Mouse (Mus musculus): ENCODE measurements around the gene Atl3.
A peak's percentile ranks its signal among the peaks of the same experiment; 100 is the strongest.

The Atl3 gene

DNA sequence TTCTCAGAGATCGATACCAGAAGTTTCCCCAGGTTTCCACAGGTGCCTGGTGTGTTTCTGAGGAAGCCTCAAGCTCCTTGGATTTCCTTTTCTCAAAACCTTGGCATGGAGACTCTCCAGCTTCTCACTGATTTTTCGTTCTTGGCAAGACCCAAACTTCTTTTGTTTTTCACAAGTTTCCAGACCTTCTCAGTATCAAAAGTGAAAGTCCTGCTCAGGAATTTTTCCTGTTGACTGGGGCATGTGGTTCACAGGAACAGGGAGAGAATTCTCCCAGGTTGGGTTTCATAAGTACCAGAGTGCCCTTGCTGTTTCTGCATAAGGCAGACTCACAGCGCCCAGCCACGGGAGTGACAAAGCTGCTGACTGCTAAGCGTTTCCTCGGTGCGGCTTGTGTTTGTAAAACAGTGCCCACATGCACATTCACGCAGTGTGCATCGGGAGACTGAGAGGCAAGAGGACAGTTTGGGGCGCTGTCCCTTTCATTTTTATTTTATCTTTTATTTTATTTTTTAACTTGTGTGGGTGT is 68.8 kb downstream of the Atl3 start:
- no peak for DNase-seq

DNA sequence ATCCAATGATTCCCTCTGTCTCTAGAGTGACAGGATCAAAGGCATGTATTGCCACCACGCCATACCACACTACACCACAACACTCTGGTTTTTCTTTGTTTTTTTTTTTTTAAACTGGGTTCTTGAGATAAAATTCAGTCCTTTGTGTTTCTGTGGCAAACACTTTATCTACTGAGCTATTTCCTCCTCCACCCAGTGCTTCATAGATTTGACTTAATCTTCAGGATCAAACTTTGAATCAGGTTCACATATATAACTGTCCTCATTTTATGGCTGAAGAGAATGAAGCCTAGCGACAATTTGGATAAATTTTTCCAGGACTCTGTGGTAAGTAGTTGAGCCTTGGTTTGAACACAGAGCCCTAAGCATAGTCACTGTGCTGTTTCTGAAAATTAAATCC is 69.8 kb downstream of the Atl3 start:
- no peak for DNase-seq

DNA sequence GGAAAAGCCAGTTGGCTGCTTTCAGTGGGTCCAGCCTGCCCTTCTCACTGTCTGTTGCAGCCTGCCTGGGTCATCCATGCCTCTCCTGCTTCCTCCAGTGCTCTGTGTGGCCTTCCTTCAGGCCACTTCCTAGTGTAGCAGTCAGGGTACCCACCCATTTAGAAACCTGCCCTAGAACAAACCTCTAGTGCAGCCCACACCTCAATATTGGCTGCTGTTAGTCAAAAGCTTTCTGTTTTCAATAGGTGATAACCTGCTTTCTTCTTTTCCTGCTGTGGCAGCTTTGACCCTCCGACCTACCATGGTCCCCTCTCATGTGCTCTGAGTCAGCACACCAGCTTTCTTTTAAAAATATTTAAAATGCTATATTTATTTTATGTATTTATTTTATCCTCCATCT is 70.6 kb downstream of the Atl3 start:
- no peak for DNase-seq

DNA sequence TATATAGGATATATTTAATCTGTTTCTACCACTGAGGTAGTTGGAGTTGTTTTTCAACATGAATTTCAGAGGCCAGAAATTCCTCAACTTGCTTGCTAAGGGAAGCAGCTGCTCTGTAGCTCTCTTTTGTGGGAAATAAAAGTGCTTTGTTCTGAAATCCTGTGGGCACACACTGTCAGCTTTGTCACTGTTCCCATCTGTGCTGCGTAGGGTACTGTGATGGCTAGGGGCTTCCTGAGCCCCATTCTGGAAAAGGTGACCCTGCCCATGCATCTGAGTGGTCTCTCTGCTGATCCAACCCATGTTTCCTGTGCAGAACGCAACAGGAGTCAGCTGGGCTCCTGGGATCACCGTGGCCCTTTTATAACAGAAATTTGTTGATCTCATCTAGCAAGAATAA is 73.0 kb downstream of the Atl3 start:
- DNase-seq: no peak

DNA sequence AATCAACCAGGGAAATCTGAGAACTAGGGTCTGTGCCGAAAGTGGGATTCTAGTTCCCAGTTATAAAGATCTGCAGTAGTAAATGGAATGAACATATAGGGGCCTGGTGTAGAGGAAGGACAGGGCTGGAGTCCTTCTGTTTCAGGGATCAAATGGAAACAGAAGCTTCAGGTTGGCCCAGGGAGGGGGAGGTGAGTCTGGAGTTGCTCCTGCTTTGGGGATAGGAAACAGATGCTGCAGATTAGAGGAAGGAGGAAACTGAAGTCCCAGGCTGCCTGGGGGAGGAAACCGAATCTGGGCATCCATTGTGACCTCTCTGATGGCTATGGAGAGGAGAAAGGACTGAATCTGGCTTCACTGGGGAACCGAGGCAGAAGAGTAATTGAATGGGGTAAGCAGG is 74.5 kb downstream of the Atl3 start:
- DNase-seq: no peak

DNA sequence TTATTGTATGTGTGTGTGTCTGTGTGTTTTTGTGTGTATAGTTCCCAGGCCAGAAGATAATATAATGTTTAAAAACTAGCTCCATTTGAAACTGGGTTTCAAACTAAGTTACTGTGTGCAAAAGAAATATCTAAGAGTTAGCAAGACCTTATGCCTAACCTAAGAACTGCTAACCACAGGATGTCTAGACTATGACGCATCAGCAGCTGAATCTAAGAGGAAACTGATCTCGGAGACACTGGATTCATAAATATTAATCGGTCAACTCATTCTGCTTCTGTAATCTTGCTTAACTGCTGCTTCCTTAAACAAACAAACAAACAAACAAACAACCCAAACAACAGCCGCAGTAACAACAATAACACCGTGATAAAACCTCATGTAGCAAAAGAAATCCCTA is 75.8 kb downstream of the Atl3 start:
- DNase-seq: no peak

- DNase-seq: no peak
These were observed 82.3 kb downstream of the Atl3 start for GRCm38 (mm10) chr19:7576180-7576579.

GRCm38 (mm10) chr19:7577710-7578109 is 83.9 kb downstream of the Atl3 start:
- DNase-seq: peak; percentile 22 to 51

- no peak for DNase-seq
These were observed 87.2 kb downstream of the Atl3 start for GRCm38 (mm10) chr19:7581042-7581441.

DNA sequence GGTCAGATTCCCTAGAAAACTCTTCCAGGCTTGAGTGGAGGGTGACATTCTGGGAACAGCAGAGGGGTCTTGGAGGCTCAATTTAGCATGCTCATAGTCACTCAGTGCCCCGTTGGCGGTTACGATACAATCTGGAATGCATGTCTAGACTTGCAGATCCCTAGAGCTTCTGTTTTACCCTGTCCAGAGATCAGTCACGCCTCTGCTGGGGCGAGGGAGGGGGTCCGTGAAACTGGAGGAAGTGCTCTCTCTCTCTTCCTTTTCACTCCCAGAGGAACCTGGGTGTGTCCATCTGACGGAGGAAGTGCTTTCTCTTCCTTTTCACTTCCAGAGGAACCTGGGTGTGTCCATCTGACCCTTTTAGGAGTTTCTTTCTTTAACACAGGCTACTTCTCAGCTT is 89.3 kb downstream of the Atl3 start:
- peak; percentile 21 to 61 for DNase-seq

DNA sequence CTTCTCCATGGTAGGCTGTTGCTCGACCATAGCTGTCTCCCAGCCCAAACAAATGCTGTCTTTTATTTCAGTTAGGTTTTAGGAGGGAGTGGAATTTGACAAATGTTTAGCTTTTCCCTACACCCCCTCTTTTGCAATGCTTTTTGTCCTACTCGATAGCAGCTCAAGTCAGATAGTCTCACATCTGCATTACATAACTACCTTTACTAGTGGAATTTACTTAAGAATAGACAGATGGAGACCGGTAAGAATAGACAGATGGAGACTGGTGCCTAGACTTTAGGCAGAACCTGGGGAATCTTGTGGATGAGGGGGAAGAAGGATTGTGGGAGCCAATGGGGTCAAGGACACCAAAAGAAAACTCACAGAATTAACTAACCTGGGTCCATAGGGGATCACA is 89.8 kb downstream of the Atl3 start:
- no peak for DNase-seq

DNA sequence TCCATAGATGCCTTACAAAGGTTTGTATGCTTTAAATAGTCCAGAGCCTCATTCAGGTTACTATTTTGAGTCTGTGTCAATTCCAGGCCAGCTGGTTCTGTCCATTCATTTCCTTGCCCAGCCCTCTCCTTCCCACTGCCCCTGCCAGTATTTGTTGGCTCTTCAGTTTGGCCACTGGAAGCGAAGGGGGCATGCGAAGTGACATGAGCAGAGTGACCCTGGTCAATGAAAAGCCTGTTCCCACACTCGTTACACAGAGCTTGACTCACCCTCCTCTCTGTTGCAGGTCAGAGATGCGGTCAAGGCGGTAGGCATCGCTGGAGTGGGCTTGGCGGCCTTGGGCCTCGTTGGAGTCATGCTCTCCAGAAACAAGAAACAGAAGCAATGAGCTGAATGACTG is 91.4 kb downstream of the Atl3 start:
- no peak for DNase-seq

GRCm38 (mm10) chr19:7585764-7586163 is 91.9 kb downstream of the Atl3 start:
- DNase-seq: no peak
